Mouse (Mus musculus) forebrain, embryonic 16.5 days (tissue): Measurements from ENCODE around the gene Clk4. TPM values are rescaled to one million over a fixed set of nuclear protein-coding genes. Genes with fewer than 3 reads are reported as not detected.

Experiments used
- polyA plus RNA-seq: library from polyadenylated mRNA; unstranded; fragments of >200 nt; fragmentation: Nextera tagmentation; extraction: Ambion mirVana; gene quantifications from 2 replicates; pipeline ENCODE4 v1.2.1, GENCODE M21; 2015

Clk4 gene
- polyA plus RNA-seq, 1 experiment from 2014 or later, result 174 TPM

Other genes starting within 250 kb of the Clk4 start
- not detected in 2 replicates for gene Olfr54, start 247.5 kb upstream of the Clk4 start, polyA plus RNA-seq
- gene Olfr1375, start 213.6 kb upstream of the Clk4 start, polyA plus RNA-seq, result not detected in 2 replicates
- gene Zfp354a, start 202.5 kb upstream of the Clk4 start, polyA plus RNA-seq, result 14.7 and 16.0 TPM in 2 replicates
- not detected in 2 replicates for gene Gm12569, start 41.3 kb upstream of the Clk4 start, polyA plus RNA-seq
- gene BC049762, start 1.3 kb downstream of the Clk4 start, polyA plus RNA-seq, result 0.45 TPM in 1 of 2 replicates, not detected in the other
- 3.0 and 3.3 TPM in 2 replicates for gene Col23a1, start 28.2 kb downstream of the Clk4 start, polyA plus RNA-seq